Mouse (Mus musculus): ENCODE data around the gene Snf8. TPM values are rescaled to one million over a fixed set of nuclear protein-coding genes. Genes with fewer than 3 reads are reported as not detected.
A peak's percentile ranks its signal among the peaks of the same experiment; 100 is the strongest.

The Snf8 gene
- polyA plus RNA-seq, 1 experiment from 2014 or later: 142 TPM

DNA sequence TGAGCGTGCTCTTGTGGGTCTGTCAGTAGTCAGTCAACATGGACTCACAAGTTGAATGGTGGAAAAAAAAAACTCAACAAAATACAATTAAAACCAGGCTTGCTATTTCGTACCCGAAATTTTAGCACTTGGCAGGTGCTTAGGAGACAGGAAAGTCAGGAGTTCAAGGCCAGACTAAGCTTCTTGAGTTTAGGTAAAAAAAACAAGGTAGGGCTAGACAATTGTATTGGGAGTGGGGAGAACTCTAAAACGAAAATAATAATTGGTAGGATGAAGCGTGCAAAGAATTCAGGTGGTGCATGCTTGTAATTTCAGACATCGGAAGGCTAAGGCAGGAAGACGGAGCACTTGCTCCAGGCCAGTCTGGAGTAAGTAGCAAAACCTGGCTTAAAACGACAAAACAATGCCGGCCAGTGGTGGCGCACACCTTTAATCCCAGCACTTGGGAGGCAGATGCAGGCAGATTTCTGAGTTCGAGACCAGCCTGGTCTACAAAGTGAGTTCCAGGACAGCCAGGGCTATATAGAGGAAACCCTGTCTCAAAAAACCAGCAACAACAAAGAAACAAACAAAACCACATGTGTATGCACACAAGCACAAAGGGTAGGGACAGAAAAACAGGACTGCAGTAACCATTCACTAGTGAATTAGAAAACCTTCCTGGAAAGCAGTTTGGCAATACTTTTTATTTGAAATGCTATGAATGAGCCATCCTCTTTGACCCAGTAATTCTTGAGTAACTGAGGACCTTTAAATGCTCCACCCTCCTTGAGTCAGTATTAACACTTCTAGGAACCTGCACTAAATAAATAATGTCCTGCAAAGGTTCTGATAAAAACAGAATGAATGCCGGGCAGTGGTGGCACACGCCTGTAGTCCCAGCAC, 41.8 kb downstream of the Snf8 start:
- peaks cover 21% of the 10 kb centered on the region for H3K4me1 ChIP-seq
- H3K9me3 ChIP-seq: no peaks in the 10 kb centered on the region
- H3K27me3 ChIP-seq: no peaks in the 10 kb centered on the region
- peaks cover 6% of the 10 kb centered on the region for H3K36me3 ChIP-seq
- 68% methylated on average over 13 of the region's 13 CpGs for WGBS
- H3K4me3 ChIP-seq: peak overlapping the region; percentile 68
- ATAC-seq (replicated peaks): no peak
- peak overlapping the region; percentile 49 for H3K4me2 ChIP-seq (replicated peaks)
- H3K27ac ChIP-seq (replicated peaks): peak overlapping the region; percentile 87
- peak overlapping the region; percentile 39 for H3K9ac ChIP-seq (replicated peaks)

- Histone ChIP-seq H3K4me1 (peaks cover 4% of the 10 kb centered on the region; the same call in 1 of the 2 replicates), H3K4me2 (replicated peaks) (no peak overlapping the region), H3K27me3 (no peaks in the 10 kb centered on the region), H3K4me3 (no peak overlapping the region), H3K27ac (replicated peaks) (no peak overlapping the region), H3K9ac (replicated peaks) (no peak overlapping the region), H3K9me3 (no peaks in the 10 kb centered on the region), H3K36me3 (no peaks in the 10 kb centered on the region)
- ATAC-seq (replicated peaks): no peak
- WGBS: 79% methylated on average over 5 of the region's 5 CpGs
Measured at GRCm38 (mm10) chr11:96080736-96081135, 46.1 kb downstream of the Snf8 start.

- no peak overlapping the region for H3K9ac ChIP-seq (replicated peaks)
- no peaks in the 10 kb centered on the region for H3K9me3 ChIP-seq
- WGBS: 75% methylated on average over 3 of the region's 3 CpGs
- no peak overlapping the region for H3K4me2 ChIP-seq (replicated peaks)
- no peak overlapping the region for H3K27ac ChIP-seq (replicated peaks)
- ATAC-seq (replicated peaks): no peak
- no peak overlapping the region for H3K4me3 ChIP-seq
- no peaks in the 10 kb centered on the region for H3K36me3 ChIP-seq
- no peaks in the 10 kb centered on the region for H3K4me1 ChIP-seq
- H3K27me3 ChIP-seq: no peaks in the 10 kb centered on the region
Measured at GRCm38 (mm10) chr11:96082682-96083081, 48.0 kb downstream of the Snf8 start.

GRCm38 (mm10) chr11:96087981-96088380, 53.3 kb downstream of the Snf8 start:
- ATAC-seq (replicated peaks): no peak
- no peak overlapping the region for H3K4me3 ChIP-seq
- 90% methylated on average over 6 of the region's 6 CpGs for WGBS
- H3K9me3 ChIP-seq: no peaks in the 10 kb centered on the region
- H3K9ac ChIP-seq (replicated peaks): no peak overlapping the region
- H3K27me3 ChIP-seq: 0 out of 2 replicates have a peak, but pooled peaks cover 3% of the 10 kb centered on the region
- no peak overlapping the region for H3K27ac ChIP-seq (replicated peaks)
- no peaks in the 10 kb centered on the region for H3K36me3 ChIP-seq
- no peak overlapping the region for H3K4me2 ChIP-seq (replicated peaks)
- H3K4me1 ChIP-seq: no peaks in the 10 kb centered on the region

DNA sequence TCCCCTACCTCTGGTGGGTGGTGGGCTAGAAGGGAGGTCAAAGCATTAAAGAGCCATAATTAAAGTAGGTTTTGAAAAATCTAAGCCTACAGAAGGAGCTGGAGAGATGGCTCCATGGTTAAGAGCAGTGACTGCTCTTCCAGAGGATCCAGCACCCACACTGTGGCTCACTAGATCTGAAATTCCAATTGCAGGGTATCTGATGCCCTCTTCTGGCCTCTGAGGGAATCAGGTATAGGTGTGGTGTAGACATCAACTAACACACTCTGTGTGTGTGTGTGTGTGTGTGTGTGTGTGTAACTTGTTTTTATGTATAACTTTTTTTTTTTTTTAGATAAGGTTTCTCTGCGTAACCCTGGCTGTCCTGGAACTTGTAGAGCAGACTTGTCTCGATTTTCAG, 56.4 kb downstream of the Snf8 start:
- WGBS: 70% methylated on average over 2 of the region's 2 CpGs

GRCm38 (mm10) chr11:96092674-96093291, 58.1 kb downstream of the Snf8 start:
- H3K36me3 ChIP-seq: no peaks in the 10 kb centered on the region
- ATAC-seq (replicated peaks): no peak

More for the DNA sequence above, 56.4 kb downstream of the Snf8 start:
- Histone ChIP-seq H3K27ac (replicated peaks) (no peak overlapping the region), H3K9me3 (no peaks in the 10 kb centered on the region), H3K4me1 (no peaks in the 10 kb centered on the region), H3K9ac (replicated peaks) (no peak overlapping the region), H3K27me3 (0 out of 2 replicates have a peak, but pooled peaks cover 4% of the 10 kb centered on the region), H3K36me3 (no peaks in the 10 kb centered on the region), H3K4me3 (no peak overlapping the region), H3K4me2 (replicated peaks) (no peak overlapping the region)
- no peak for ATAC-seq (replicated peaks)

DNA sequence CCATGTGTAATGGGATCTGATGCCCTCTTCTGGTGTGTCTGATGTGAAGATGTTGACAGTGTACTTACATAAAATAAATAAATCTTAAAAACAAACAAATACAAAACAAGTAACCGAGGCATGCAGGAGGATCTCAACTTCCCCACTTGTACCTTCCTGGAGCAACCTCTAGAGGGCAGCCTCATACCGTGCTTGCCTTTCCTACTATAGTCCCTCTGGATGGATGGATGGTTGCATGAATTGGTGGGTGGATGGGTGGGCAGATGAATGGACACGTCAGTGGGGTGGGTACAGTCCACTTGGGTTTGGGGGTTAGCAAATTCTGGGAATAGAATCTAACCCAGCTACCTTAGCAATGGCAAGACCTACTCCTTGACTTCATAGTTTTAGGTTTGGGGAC, 58.7 kb downstream of the Snf8 start:
- WGBS: 10% methylated on average over 3 of the region's 3 CpGs
- no peak overlapping the region for H3K27ac ChIP-seq (replicated peaks)
- H3K27me3 ChIP-seq: 0 out of 2 replicates have a peak, but pooled peaks cover 4% of the 10 kb centered on the region
- no peak for ATAC-seq (replicated peaks)
- no peaks in the 10 kb centered on the region for H3K4me1 ChIP-seq
- no peaks in the 10 kb centered on the region for H3K36me3 ChIP-seq
- no peak overlapping the region for H3K9ac ChIP-seq (replicated peaks)
- H3K4me2 ChIP-seq (replicated peaks): no peak overlapping the region
- H3K4me3 ChIP-seq: no peak overlapping the region
- H3K9me3 ChIP-seq: no peaks in the 10 kb centered on the region

More at GRCm38 (mm10) chr11:96092674-96093291, 58.1 kb downstream of the Snf8 start:
- Histone ChIP-seq H3K27me3 (0 out of 2 replicates have a peak, but pooled peaks cover 4% of the 10 kb centered on the region), H3K4me3 (no peak overlapping the region), H3K9ac (replicated peaks) (no peak overlapping the region), H3K27ac (replicated peaks) (no peak overlapping the region), H3K9me3 (no peaks in the 10 kb centered on the region), H3K4me2 (replicated peaks) (no peak overlapping the region), H3K4me1 (no peaks in the 10 kb centered on the region)
- WGBS: 43% methylated on average over 7 of the region's 7 CpGs

Other genes with a start within 250 kb of the Snf8 start
- gene Phospho1, start 210.4 kb upstream of the Snf8 start, polyA plus RNA-seq (2015; fragmentation: Nextera tagmentation; extraction: Ambion mirVana): 0.23 TPM in 1 of 2 replicates, not detected in the other
- 2.5 and 2.6 TPM in 2 replicates for gene Gngt2, start 197.7 kb upstream of the Snf8 start, polyA plus RNA-seq (2015; fragmentation: Nextera tagmentation; extraction: Ambion mirVana)
- 1.7 and 2.0 TPM in 2 replicates for gene Abi3, start 192.4 kb upstream of the Snf8 start, polyA plus RNA-seq (2015; fragmentation: Nextera tagmentation; extraction: Ambion mirVana)
- gene B4galnt2, start 120.0 kb upstream of the Snf8 start, polyA plus RNA-seq (2015; fragmentation: Nextera tagmentation; extraction: Ambion mirVana): not detected in 2 replicates
- 22.0 and 27.1 TPM in 2 replicates for gene Igf2bp1, start 28.9 kb upstream of the Snf8 start, polyA plus RNA-seq (2015; fragmentation: Nextera tagmentation; extraction: Ambion mirVana)
- gene Gip, start 10.3 kb upstream of the Snf8 start, polyA plus RNA-seq (2015; fragmentation: Nextera tagmentation; extraction: Ambion mirVana): not detected in 2 replicates
- 35.1 and 37.2 TPM in 2 replicates for gene Ube2z, start 30.5 kb downstream of the Snf8 start, polyA plus RNA-seq (2015; fragmentation: Nextera tagmentation; extraction: Ambion mirVana)
- gene Atp5g1, start 40.8 kb downstream of the Snf8 start, polyA plus RNA-seq (2015; fragmentation: Nextera tagmentation; extraction: Ambion mirVana): 409 and 467 TPM in 2 replicates
- gene Calcoco2, start 77.1 kb downstream of the Snf8 start, polyA plus RNA-seq (2015; fragmentation: Nextera tagmentation; extraction: Ambion mirVana): not detected in 2 replicates
- gene Ttll6, start 98.9 kb downstream of the Snf8 start, polyA plus RNA-seq (2015; fragmentation: Nextera tagmentation; extraction: Ambion mirVana): 0.18 and 0.25 TPM in 2 replicates
- gene Hoxb13, start 159.4 kb downstream of the Snf8 start, polyA plus RNA-seq (2015; fragmentation: Nextera tagmentation; extraction: Ambion mirVana): not detected in 2 replicates
- not detected in 2 replicates for gene Hoxb9, start 236.6 kb downstream of the Snf8 start, polyA plus RNA-seq (2015; fragmentation: Nextera tagmentation; extraction: Ambion mirVana)
- not detected in 2 replicates for gene Hoxb8, start 247.0 kb downstream of the Snf8 start, polyA plus RNA-seq (2015; fragmentation: Nextera tagmentation; extraction: Ambion mirVana)